Mouse (Mus musculus): Measurements from ENCODE around the gene Nxf1. TPM values are rescaled to one million over a fixed set of nuclear protein-coding genes. Genes with fewer than 3 reads are reported as not detected.

Nxf1 gene
- 66.5 and 83.6 TPM in 2 replicates for total RNA-seq (2012; rRNA removed)
- total RNA-seq (2014; rRNA removed), result 101 and 102 TPM in 2 replicates
- polyA plus RNA-seq (2012; ENCODE audit: insufficient read length, low read depth), result 136 and 160 TPM in 2 replicates

- dilution Hi-C loops (cut with MboI; ENCODE audit: extremely low pct_ligation_motif_present, extremely low pct_unique_long_range_greater_than_20kb, low sequenced_read_pairs) (no loop called here), in situ Hi-C loops (cut with MboI; ENCODE audit: low pct_ligation_motif_present, low pct_unique_long_range_greater_than_20kb, low sequenced_read_pairs) (no loop called here)
- peak within 1 kb of the TSS; percentile 79 for H3K27ac ChIP-seq (ENCODE audit: insufficient read depth, low read depth)
- peaks cover 57% of the 10 kb centered on the region for H3K79me2 ChIP-seq (replicated peaks; ENCODE audit: control insufficient read depth, extremely low read depth, insufficient read depth, poor library complexity, severe bottlenecking)
- peak within 1 kb of the TSS; percentile 88 for H3K9ac ChIP-seq (ENCODE audit: insufficient read depth, low read depth)
- H3K27me3 ChIP-seq (replicated peaks), result no peaks in the 10 kb centered on the region
- no peaks in the 10 kb centered on the region for H3K9me3 ChIP-seq (replicated peaks; ENCODE audit: low read length)
- peak within 1 kb of the TSS; percentile 83 to 97 (median 96) for H3K4me3 ChIP-seq (replicated peaks in 1 of 3; ENCODE audit: low read depth in 2 of 3, low read length in 2 of 3, poor library complexity in 1 of 3)
- DNase-seq (ENCODE audit: extremely low read depth), result peak; percentile 92
- peaks cover 0 to 31% of the 10 kb centered on the region in 2 experiments; a peak in 2 of 4 replicates for H3K4me1 ChIP-seq (ENCODE audit: control insufficient read depth in 1 of 2, insufficient read depth in 2 of 2)
- TF ChIP-seq SIN3A (IDR thresholded peaks at IDR 0.05; ENCODE audit: low read length), result peak; percentile 79
- TF ChIP-seq SMC3 (IDR thresholded peaks at IDR 0.05; ENCODE audit: low read depth, low read length), result no peak
- TF ChIP-seq PAX5 (IDR thresholded peaks at IDR 0.05; ENCODE audit: low read length), result no peak
- TF ChIP-seq MEF2A (IDR thresholded peaks at IDR 0.05; ENCODE audit: borderline replicate concordance, low read depth, low read length), result no peak; the same call in 1 of the 2 replicates
- TF ChIP-seq UBTF (IDR thresholded peaks at IDR 0.05; ENCODE audit: low read depth, low read length), result peak; percentile 60; the same call in 1 of the 2 replicates
- no peak for TF ChIP-seq USF1 (IDR thresholded peaks at IDR 0.05; ENCODE audit: low read depth, low read length)
- TF ChIP-seq JUND (conservative IDR thresholded peaks at IDR 0.05; ENCODE audit: low read depth, low read length), result no peak
- peak; percentile 90 for TF ChIP-seq TBP (conservative IDR thresholded peaks at IDR 0.05; ENCODE audit: low read depth, low read length)
- peak; percentile 87 for TF ChIP-seq TCF12 (IDR thresholded peaks at IDR 0.05; ENCODE audit: low read depth, low read length)
- peak; percentile 72 for TF ChIP-seq HCFC1 (IDR thresholded peaks at IDR 0.05; ENCODE audit: low read depth, low read length)
- no peak for TF ChIP-seq MAFK (IDR thresholded peaks at IDR 0.05; ENCODE audit: insufficient replicate concordance, low read length)
- peak; percentile 75 for TF ChIP-seq ELF1 (IDR thresholded peaks at IDR 0.05; ENCODE audit: low read depth, low read length)
- TF ChIP-seq CTCF (conservative IDR thresholded peaks at IDR 0.05 in 1 of 2, IDR thresholded peaks at IDR 0.05 in 1 of 2; ENCODE audit: low read depth in 2 of 2, low read length in 2 of 2), result no peak
- TF ChIP-seq NELFE (IDR thresholded peaks at IDR 0.05; ENCODE audit: low read depth, low read length), result peak; percentile 99
- no peak for TF ChIP-seq BHLHE40 (IDR thresholded peaks at IDR 0.05; ENCODE audit: low read depth, low read length)
- no peak for TF ChIP-seq E2F4 (IDR thresholded peaks at IDR 0.05; ENCODE audit: insufficient replicate concordance, low read depth, low read length)
- no peak for TF ChIP-seq MAZ (IDR thresholded peaks at IDR 0.05; ENCODE audit: low read depth, low read length)
- TF ChIP-seq KAT2A (IDR thresholded peaks at IDR 0.05; ENCODE audit: insufficient replicate concordance, low read length), result peak; percentile 43; the same call in 1 of the 2 replicates
- peak; percentile 99 for TF ChIP-seq POLR2A (IDR thresholded peaks at IDR 0.05; ENCODE audit: low read depth, low read length)
- TF ChIP-seq JUN (IDR thresholded peaks at IDR 0.05; ENCODE audit: insufficient read depth, low read depth, low read length), result no peak
- peak; percentile 99 for TF ChIP-seq ZMIZ1 (IDR thresholded peaks at IDR 0.05; ENCODE audit: low read depth, low read length)
- no peak for TF ChIP-seq ZC3H11A (IDR thresholded peaks at IDR 0.05; ENCODE audit: low read depth, low read length)
- TF ChIP-seq POLR2AphosphoS2 (IDR thresholded peaks at IDR 0.05; ENCODE audit: low read depth, low read length), result peak; percentile 94
- TF ChIP-seq MXI1 (IDR thresholded peaks at IDR 0.05; ENCODE audit: low read depth, low read length), result peak; percentile 63
- no peak; the same call in 1 of the 2 replicates for TF ChIP-seq CHD1 (IDR thresholded peaks at IDR 0.05; ENCODE audit: low read depth, low read length)
- no peak for TF ChIP-seq ETS1 (conservative IDR thresholded peaks at IDR 0.05; ENCODE audit: low read depth, low read length)
- peak; percentile 96 for TF ChIP-seq NRF1 (IDR thresholded peaks at IDR 0.05; ENCODE audit: low read depth, low read length)
- no peak for TF ChIP-seq IRF4 (IDR thresholded peaks at IDR 0.05; ENCODE audit: low read depth, low read length)
- H3K36me3 ChIP-seq (replicated peaks in 1 of 2; ENCODE audit: control insufficient read depth in 1 of 2, insufficient read depth in 1 of 2, low read length in 1 of 2), result peaks cover 27 to 39% of the 10 kb centered on the region in 2 experiments
- peak within 1 kb of the TSS; percentile 97 for H3K4me2 ChIP-seq (ENCODE audit: insufficient read depth, low read depth, poor library complexity, severe bottlenecking)
These were observed at the start of gene Nxf1 for GRCm38 (mm10) chr19:8756635-8757387. Nxf1 (plus strand) TSS chr19:8757073.

All from CH12.LX (cell line).